Mouse (Mus musculus): Measurements from ENCODE around the gene Slc29a1. TPM values are rescaled to one million over a fixed set of nuclear protein-coding genes. Genes with fewer than 3 reads are reported as not detected.
A peak's percentile ranks its signal among the peaks of the same experiment; 100 is the strongest.

The Slc29a1 gene
- total RNA-seq, 1 experiment: 321 TPM

- peak overlapping the region; percentile 77 to 95 for H3K4me3 ChIP-seq (ENCODE audit: insufficient read depth in 1 of 2, low read depth in 1 of 2, low read length in 2 of 2, poor library complexity in 1 of 2, severe bottlenecking in 1 of 2)
- peak overlapping the region; percentile 89 for H3K9ac ChIP-seq (ENCODE audit: insufficient read depth, low read depth, low read length, poor library complexity, severe bottlenecking)
- no peak for DNase-seq (ENCODE audit: low read depth, low spot score)
- H3K36me3 ChIP-seq (ENCODE audit: control insufficient read depth, insufficient read depth, low read length, poor library complexity, severe bottlenecking): peaks cover 33% of the 10 kb centered on the region
- H3K4me1 ChIP-seq (ENCODE audit: control insufficient read depth in 2 of 2, insufficient read depth in 2 of 2, low read length in 2 of 2, poor library complexity in 1 of 2): peaks cover 0 to 5% of the 10 kb centered on the region in 2 experiments; a peak in 2 of 4 replicates
- no peaks in the 10 kb centered on the region for H3K9me3 ChIP-seq (ENCODE audit: control insufficient read depth, insufficient read depth, low read depth, low read length)
- TF ChIP-seq CHD2 (IDR thresholded peaks at IDR 0.05; ENCODE audit: low read depth, low read length): no peak
- TF ChIP-seq ZNF384 (IDR thresholded peaks at IDR 0.05; ENCODE audit: low read depth, low read length): peak; percentile 5; the same call in 1 of the 2 replicates
- no peak for TF ChIP-seq HCFC1 (IDR thresholded peaks at IDR 0.05; ENCODE audit: borderline replicate concordance, insufficient read depth, low read length)
- TF ChIP-seq MAFK (IDR thresholded peaks at IDR 0.05; ENCODE audit: insufficient read depth, low read depth, low read length): no peak
- TF ChIP-seq ZC3H11A (IDR thresholded peaks at IDR 0.05; ENCODE audit: borderline replicate concordance, low read depth, low read length): no peak
- H3K27ac ChIP-seq (ENCODE audit: insufficient read depth, low read depth, low read length, poor library complexity, severe bottlenecking): peak overlapping the region; percentile 90
- in situ Hi-C loops (cut with MboI; ENCODE audit: low sequenced_read_pairs in 2 of 2, unreplicated experiment in 2 of 2): no loop called here
Observed at GRCm38 (mm10) chr17:45574129-45574761, 25.2 kb downstream of the Slc29a1 start.

DNA sequence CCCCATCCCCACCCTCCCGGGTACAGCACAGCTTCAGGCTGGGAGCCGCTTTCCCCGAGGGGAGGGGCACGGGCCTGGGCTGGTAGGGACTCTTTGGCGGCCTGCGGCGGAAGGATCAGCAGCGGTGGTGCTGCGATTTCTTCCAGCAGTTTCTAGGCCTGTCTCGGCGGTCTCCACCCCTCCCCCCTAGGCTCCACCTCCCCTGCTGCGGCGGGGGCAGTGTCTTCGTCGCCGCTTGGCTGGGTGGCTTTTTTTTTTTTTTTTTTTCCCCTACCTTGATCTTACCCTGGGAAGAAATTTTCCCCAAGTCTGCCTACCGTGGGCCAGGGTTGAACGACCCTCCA is 25.7 kb downstream of the Slc29a1 start:
- H3K27ac ChIP-seq (ENCODE audit: insufficient read depth, low read depth, low read length, poor library complexity, severe bottlenecking): peak overlapping the region; percentile 90
- peaks cover 38% of the 10 kb centered on the region for H3K36me3 ChIP-seq (ENCODE audit: control insufficient read depth, insufficient read depth, low read length, poor library complexity, severe bottlenecking)
- no peaks in the 10 kb centered on the region for H3K9me3 ChIP-seq (ENCODE audit: control insufficient read depth, insufficient read depth, low read depth, low read length)
- DNase-seq (ENCODE audit: low read depth, low spot score): peak; percentile 91
- H3K9ac ChIP-seq (ENCODE audit: insufficient read depth, low read depth, low read length, poor library complexity, severe bottlenecking): peak overlapping the region; percentile 89
- H3K4me3 ChIP-seq (ENCODE audit: insufficient read depth in 1 of 2, low read depth in 1 of 2, low read length in 2 of 2, poor library complexity in 1 of 2, severe bottlenecking in 1 of 2): peak overlapping the region; percentile 77 to 95
- H3K4me1 ChIP-seq (ENCODE audit: control insufficient read depth in 2 of 2, insufficient read depth in 2 of 2, low read length in 2 of 2, poor library complexity in 1 of 2): peaks cover 0 to 5% of the 10 kb centered on the region in 2 experiments; a peak in 2 of 4 replicates
- TF ChIP-seq ZNF384 (IDR thresholded peaks at IDR 0.05; ENCODE audit: low read depth, low read length) (peak; percentile 97), CHD2 (IDR thresholded peaks at IDR 0.05; ENCODE audit: low read depth, low read length) (no peak), MAFK (IDR thresholded peaks at IDR 0.05; ENCODE audit: insufficient read depth, low read depth, low read length) (no peak), HCFC1 (IDR thresholded peaks at IDR 0.05; ENCODE audit: borderline replicate concordance, insufficient read depth, low read length) (0 out of 2 replicates have a peak, but pooled peaks have one; percentile 32), ZC3H11A (IDR thresholded peaks at IDR 0.05; ENCODE audit: borderline replicate concordance, low read depth, low read length) (no peak)
- in situ Hi-C loops (cut with MboI; ENCODE audit: low sequenced_read_pairs in 2 of 2, unreplicated experiment in 2 of 2): no loop called here

GRCm38 (mm10) chr17:45573087-45573779 is 26.2 kb downstream of the Slc29a1 start, which contains the start of gene Hsp90ab1:
Gene Hsp90ab1, minus strand, starts transcription at chr17:45573271.
- in situ Hi-C loops (cut with MboI; ENCODE audit: low sequenced_read_pairs in 2 of 2, unreplicated experiment in 2 of 2): no loop called here
- peak; percentile 97 for DNase-seq (ENCODE audit: low read depth, low spot score)
- Histone ChIP-seq H3K4me3 (ENCODE audit: insufficient read depth in 1 of 2, low read depth in 1 of 2, low read length in 2 of 2, poor library complexity in 1 of 2, severe bottlenecking in 1 of 2) (peak within 1 kb of the TSS; percentile 90 to 95), H3K9ac (ENCODE audit: insufficient read depth, low read depth, low read length, poor library complexity, severe bottlenecking) (peak within 1 kb of the TSS; percentile 99), H3K4me1 (ENCODE audit: control insufficient read depth in 2 of 2, insufficient read depth in 2 of 2, low read length in 2 of 2, poor library complexity in 1 of 2) (peaks cover 0 to 5% of the 10 kb centered on the region in 2 experiments; a peak in 2 of 4 replicates), H3K27ac (ENCODE audit: insufficient read depth, low read depth, low read length, poor library complexity, severe bottlenecking) (peak within 1 kb of the TSS; percentile 99), H3K9me3 (ENCODE audit: control insufficient read depth, insufficient read depth, low read depth, low read length) (no peaks in the 10 kb centered on the region), H3K36me3 (ENCODE audit: control insufficient read depth, insufficient read depth, low read length, poor library complexity, severe bottlenecking) (peaks cover 43% of the 10 kb centered on the region)
- TF ChIP-seq ZC3H11A (IDR thresholded peaks at IDR 0.05; ENCODE audit: borderline replicate concordance, low read depth, low read length) (no peak), HCFC1 (IDR thresholded peaks at IDR 0.05; ENCODE audit: borderline replicate concordance, insufficient read depth, low read length) (peak; percentile 65; the same call in 1 of the 2 replicates), ZNF384 (IDR thresholded peaks at IDR 0.05; ENCODE audit: low read depth, low read length) (peak; percentile 48; the same call in 1 of the 2 replicates), CHD2 (IDR thresholded peaks at IDR 0.05; ENCODE audit: low read depth, low read length) (peak; percentile 56; the same call in 1 of the 2 replicates), MAFK (IDR thresholded peaks at IDR 0.05; ENCODE audit: insufficient read depth, low read depth, low read length) (no peak)

DNA sequence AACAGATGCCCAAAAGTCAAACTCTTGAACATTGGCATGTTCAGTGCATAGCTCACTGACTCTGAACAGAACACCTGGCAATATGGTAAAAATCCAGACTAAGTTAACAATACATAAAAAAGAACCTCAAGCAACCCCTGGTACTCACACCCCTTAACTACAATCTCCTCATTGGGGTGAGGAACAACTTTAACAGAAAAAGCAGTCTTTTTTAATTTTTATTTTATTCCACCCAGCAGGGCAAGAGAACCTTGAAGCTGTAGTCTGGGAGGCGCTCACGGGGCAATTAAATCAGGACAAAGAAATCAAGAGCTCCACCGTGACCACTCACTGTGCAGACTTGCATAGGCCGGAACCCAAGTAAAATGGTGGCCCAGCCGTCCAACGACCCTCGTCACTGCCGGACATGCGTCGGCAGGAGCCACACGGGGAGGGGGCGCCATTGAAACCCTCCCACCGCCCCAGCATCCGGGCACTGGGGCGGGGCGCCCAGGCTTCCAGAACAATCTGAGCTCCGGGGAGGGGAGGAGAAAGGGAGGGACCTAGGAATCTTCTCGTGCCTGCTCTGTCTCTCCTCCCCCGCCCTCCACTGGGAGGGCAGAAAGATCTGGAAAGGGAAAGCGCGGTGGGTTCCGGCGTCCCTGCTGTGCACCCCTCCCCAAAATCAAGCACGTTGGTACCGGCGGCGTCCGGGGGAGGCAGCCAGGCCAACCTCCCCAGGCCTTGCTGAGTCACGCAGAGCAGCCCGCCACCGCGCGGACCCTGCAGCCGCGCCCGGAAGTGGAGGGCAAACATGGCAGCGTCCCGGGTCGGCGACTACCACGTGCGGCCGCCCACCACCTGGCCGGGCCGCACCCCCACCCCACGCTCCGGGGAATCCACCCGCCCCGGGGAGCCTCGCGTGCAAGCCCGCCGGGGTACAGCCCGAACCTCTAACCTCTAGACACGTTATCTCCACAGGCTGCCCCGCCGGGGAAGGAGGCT is 27.0 kb downstream of the Slc29a1 start:
- in situ Hi-C loops (cut with MboI; ENCODE audit: low sequenced_read_pairs in 2 of 2, unreplicated experiment in 2 of 2): no loop called here
- TF ChIP-seq ZC3H11A (IDR thresholded peaks at IDR 0.05; ENCODE audit: borderline replicate concordance, low read depth, low read length) (no peak), MAFK (IDR thresholded peaks at IDR 0.05; ENCODE audit: insufficient read depth, low read depth, low read length) (peak; percentile 70)
- H3K9me3 ChIP-seq (ENCODE audit: control insufficient read depth, insufficient read depth, low read depth, low read length): no peaks in the 10 kb centered on the region
- H3K4me1 ChIP-seq (ENCODE audit: control insufficient read depth in 2 of 2, insufficient read depth in 2 of 2, low read length in 2 of 2, poor library complexity in 1 of 2): peaks cover 0 to 3% of the 10 kb centered on the region in 2 experiments; a peak in 1 of 4 replicates
- DNase-seq (ENCODE audit: low read depth, low spot score): no peak
- peak overlapping the region; percentile 99 for H3K27ac ChIP-seq (ENCODE audit: insufficient read depth, low read depth, low read length, poor library complexity, severe bottlenecking)
- peak overlapping the region; percentile 90 to 95 for H3K4me3 ChIP-seq (ENCODE audit: insufficient read depth in 1 of 2, low read depth in 1 of 2, low read length in 2 of 2, poor library complexity in 1 of 2, severe bottlenecking in 1 of 2)
- H3K36me3 ChIP-seq (ENCODE audit: control insufficient read depth, insufficient read depth, low read length, poor library complexity, severe bottlenecking): peaks cover 52% of the 10 kb centered on the region
- peak overlapping the region; percentile 99 for H3K9ac ChIP-seq (ENCODE audit: insufficient read depth, low read depth, low read length, poor library complexity, severe bottlenecking)

All from ES-E14 (cell line).